Mouse (Mus musculus) megakaryocyte, embryonic 14.5 days (primary cell): ENCODE measurements at regions not wholly inside any gene's neighbourhood (a gene's known extent, or its start where the extent isn't known, plus 50 kb on each side); places are given as distances from the start of the nearest gene placed in this dataset.

Experiments
- FLI1 ChIP-seq: IDR thresholded peaks from 2 replicates; pipeline ENCODE4 v1.6.1; 2012; ENCODE audit warnings: low read length, inconsistent platforms, mixed read lengths
- GATA1 ChIP-seq: IDR thresholded peaks from 3 replicates; pipeline ENCODE4 v1.6.1; 2012; ENCODE audit warnings: mixed read lengths, low read length, inconsistent platforms, borderline replicate concordance

DNA sequence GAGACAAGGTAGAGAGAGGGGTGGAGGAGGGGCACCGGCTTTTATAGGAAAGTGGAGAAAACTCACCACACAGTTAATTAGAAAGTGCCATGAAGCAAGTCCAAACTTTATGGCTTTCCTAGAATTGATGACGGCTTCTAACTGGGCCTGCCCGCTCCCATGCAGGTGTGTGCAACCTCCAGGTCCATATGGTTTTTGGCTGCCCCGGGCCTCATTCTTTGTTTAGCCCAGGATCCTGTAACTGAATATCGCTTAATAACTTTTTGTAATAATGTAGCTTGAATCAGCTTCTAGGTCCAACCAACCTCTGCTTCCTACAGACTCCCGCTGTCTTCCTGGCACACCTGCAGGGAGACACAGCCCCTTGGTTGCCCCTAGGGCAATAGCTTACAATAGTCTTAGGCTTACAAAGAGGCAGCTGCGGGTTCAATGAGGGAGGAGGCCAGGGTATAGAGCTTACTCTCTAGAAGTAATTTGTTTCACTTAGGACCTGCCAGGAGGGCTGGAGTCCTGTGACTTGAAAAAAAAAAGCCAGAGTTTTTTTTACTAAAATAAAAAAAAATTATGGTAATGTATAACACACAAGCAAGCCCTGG is 159.2 kb downstream of the Gm10260 start:
- TF ChIP-seq FLI1 (no peak), GATA1 (no peak)
